Mouse (Mus musculus) kidney, adult 2 months (tissue): ENCODE data around the gene Thumpd2. TPM values are rescaled to one million over a fixed set of nuclear protein-coding genes. Genes with fewer than 3 reads are reported as not detected.

Experiments
- DNase-seq: peaks from one replicate; pipeline ENCODE4 v3.0.0; 2021
- H3K27ac ChIP-seq: fragments of 200-500 bp; 2 replicates; pipeline ENCODE4 v1.5.1; 2012; ENCODE audit warnings: low read depth, low read length, control low read depth, inconsistent platforms; ENCODE audit not compliant: insufficient read depth
- H3K27me3 ChIP-seq: fragments of 200-500 bp; replicated peaks from 2 replicates; pipeline ENCODE4 v1.6.1; 2012; ENCODE audit warnings: mild to moderate bottlenecking, moderate library complexity, low read length, inconsistent platforms; ENCODE audit not compliant: control insufficient read depth, insufficient read depth
- H3K36me3 ChIP-seq: fragments of 200-500 bp; 2 replicates; pipeline ENCODE4 v1.6.1; 2012; ENCODE audit warnings: mild to moderate bottlenecking, moderate library complexity, low read length, inconsistent platforms; ENCODE audit not compliant: control insufficient read depth, insufficient read depth
- H3K4me1 ChIP-seq: fragments of 200-500 bp; 2 replicates; pipeline ENCODE4 v1.6.1; 2011; ENCODE audit warnings: low read length; ENCODE audit not compliant: control insufficient read depth, insufficient read depth
- H3K4me3 ChIP-seq: fragments of 200-500 bp; 2 replicates; pipeline ENCODE4 v1.5.1; 2011; ENCODE audit warnings: mild to moderate bottlenecking, low read depth, low read length, control low read depth; ENCODE audit not compliant: insufficient read depth
- CTCF ChIP-seq: fragments of 200-500 bp; conservative IDR thresholded peaks from 2 replicates; pipeline ENCODE4 v1.5.1; 2011; ENCODE audit warnings: low read depth, mild to moderate bottlenecking, control low read depth, low read length, moderate library complexity, mixed read lengths; ENCODE audit not compliant: insufficient read depth, insufficient read length
- POLR2A ChIP-seq: fragments of 200-500 bp; IDR thresholded peaks from one replicate; pipeline ENCODE4 v1.6.1; 2011; ENCODE audit warnings: low read depth, low read length, control low read depth
- WGBS: fragments of 180-500 bp; shearing (Covaris S2); methylation state at CpG from one replicate; pipeline ENCODE4 v1.1.7; 2018; 5-methylcytosine and 5-hydroxymethylcytosine counted together
- polyA plus RNA-seq: library from polyadenylated mRNA; depleted of rRNA; stranded (reverse); fragments of >200 nt; gene quantifications from 2 replicates; pipeline ENCODE4 v1.2.3, GENCODE M21; 2012; rRNA removed

Gene Thumpd2
- polyA plus RNA-seq, 1 experiment, result 2.3 TPM

DNA sequence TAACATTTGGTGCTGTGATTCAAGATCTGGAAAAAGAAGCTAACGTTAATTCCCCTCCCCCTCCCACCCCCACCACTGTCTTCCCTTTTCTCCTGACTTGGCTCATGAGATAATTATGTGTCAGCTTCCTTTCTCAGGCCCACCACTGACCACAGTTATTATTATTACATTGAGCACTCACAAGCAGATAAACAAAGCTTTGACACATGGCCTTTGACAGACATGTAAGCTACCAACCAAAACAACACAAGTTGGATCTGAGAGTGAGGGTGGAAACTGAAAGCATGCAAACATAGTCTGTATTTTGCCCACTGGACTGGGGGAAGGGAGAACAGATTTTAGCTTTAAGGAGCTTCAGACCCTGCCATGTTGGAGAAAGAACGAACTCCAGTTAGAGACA, 67.7 kb downstream of the Thumpd2 start:
- no peak overlapping the region for H3K27ac ChIP-seq
- WGBS, result 78% methylated on average over 2 of the region's 2 CpGs
- no peaks in the 10 kb centered on the region for H3K27me3 ChIP-seq
- no peaks in the 10 kb centered on the region for H3K36me3 ChIP-seq
- H3K4me1 ChIP-seq, result no peaks in the 10 kb centered on the region
- no peak for DNase-seq
- H3K4me3 ChIP-seq, result no peak overlapping the region
- TF ChIP-seq POLR2A (no peak), CTCF (no peak)

DNA sequence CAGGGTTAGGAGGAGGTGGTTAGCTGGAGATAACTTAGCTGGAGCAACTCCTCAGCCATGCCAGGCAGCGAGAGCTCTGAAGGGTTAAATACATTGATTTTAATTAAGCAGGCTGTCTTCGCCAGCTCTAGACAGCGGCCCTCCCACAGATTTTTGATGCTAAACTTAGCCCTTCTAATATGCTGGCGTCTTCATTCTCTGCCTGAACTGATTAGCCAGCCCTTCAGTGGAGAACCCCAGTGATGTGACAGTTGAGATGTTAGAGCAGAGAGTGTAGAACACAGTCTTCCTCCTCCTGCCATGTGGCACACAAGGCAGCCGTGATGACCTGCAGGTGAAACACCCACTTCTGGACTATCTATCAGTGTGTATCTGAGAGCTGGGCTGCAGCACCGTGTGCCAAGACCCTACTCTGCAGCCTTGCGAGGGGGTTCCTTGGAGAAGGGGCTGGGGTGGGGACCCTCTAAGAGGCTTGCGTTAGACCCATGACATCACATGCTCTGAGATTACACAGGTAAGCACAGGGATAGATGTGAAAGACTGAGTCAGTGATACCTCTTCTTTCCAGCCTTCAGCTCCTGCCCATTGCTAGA, 73.3 kb downstream of the Thumpd2 start:
- Histone ChIP-seq H3K36me3 (no peaks in the 10 kb centered on the region), H3K27ac (no peak overlapping the region), H3K27me3 (no peaks in the 10 kb centered on the region), H3K4me1 (no peaks in the 10 kb centered on the region), H3K4me3 (no peak overlapping the region)
- WGBS, result 65% methylated on average over 8 of the region's 8 CpGs
- TF ChIP-seq POLR2A, result no peak
- TF ChIP-seq CTCF, result no peak
- no peak for DNase-seq

DNA sequence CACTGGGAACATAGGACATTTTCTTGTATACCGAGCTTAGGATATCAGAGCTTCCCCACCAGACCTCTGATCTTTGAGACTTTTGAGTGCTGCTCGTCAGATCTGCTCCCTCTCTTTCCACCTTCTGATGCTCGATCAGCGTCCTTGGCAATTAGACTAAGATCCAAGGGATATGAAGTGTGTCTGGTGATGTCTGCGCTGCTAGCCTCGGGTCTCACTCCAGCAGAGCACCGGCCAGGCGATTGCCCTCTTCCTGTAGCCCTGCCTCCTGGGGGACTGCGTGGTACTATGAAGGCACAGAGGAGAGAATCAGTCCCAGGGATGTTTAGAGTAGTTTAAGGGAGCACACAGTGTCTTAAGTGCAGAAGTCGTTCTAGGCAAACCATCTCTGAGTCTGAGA, 81.9 kb downstream of the Thumpd2 start:
- Histone ChIP-seq H3K27ac (no peak overlapping the region), H3K4me3 (no peak overlapping the region), H3K4me1 (no peaks in the 10 kb centered on the region; the same call in 1 of the 2 replicates), H3K36me3 (no peaks in the 10 kb centered on the region), H3K27me3 (no peaks in the 10 kb centered on the region)
- DNase-seq, result no peak
- TF ChIP-seq CTCF, result no peak
- 83% methylated on average over 10 of the region's 10 CpGs for WGBS

DNA sequence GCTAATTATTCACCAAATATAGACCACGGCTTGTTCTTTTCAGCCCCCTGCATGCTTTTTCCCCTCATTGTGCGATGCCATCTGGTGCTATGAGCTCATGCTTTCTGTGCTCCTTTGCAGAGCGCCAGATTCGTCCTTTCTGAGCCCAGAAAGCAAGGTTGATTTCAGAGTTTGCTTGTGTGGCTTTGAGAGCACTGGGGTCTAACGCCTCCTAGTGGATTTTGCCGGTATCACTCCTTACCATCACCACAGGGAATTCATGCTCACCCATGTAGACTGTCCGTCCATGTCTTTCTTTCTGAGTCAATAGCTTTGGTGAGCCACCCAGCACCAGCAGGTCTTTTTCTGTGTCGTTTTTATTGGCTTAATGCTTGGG, 82.5 kb downstream of the Thumpd2 start:
- WGBS, result 10% methylated on average over 8 of the region's 8 CpGs
- no peaks in the 10 kb centered on the region; the same call in 1 of the 2 replicates for H3K4me1 ChIP-seq
- H3K27ac ChIP-seq, result no peak overlapping the region
- H3K27me3 ChIP-seq, result no peaks in the 10 kb centered on the region
- H3K36me3 ChIP-seq, result no peaks in the 10 kb centered on the region
- TF ChIP-seq POLR2A (no peak), CTCF (peak; percentile 93)
- peak; percentile 81 for DNase-seq
- H3K4me3 ChIP-seq, result no peak overlapping the region

GRCm38 (mm10) chr17:80981721-80982411, 83.0 kb downstream of the Thumpd2 start:
- peaks cover under 1% of the 10 kb centered on the region; the same call in 1 of the 2 replicates for H3K4me1 ChIP-seq
- TF ChIP-seq POLR2A (no peak), CTCF (no peak)
- DNase-seq, result no peak
- H3K36me3 ChIP-seq, result no peaks in the 10 kb centered on the region
- no peak overlapping the region for H3K4me3 ChIP-seq
- H3K27me3 ChIP-seq, result no peaks in the 10 kb centered on the region
- no peak overlapping the region for H3K27ac ChIP-seq
- 62% methylated on average over 12 of the region's 12 CpGs for WGBS

DNA sequence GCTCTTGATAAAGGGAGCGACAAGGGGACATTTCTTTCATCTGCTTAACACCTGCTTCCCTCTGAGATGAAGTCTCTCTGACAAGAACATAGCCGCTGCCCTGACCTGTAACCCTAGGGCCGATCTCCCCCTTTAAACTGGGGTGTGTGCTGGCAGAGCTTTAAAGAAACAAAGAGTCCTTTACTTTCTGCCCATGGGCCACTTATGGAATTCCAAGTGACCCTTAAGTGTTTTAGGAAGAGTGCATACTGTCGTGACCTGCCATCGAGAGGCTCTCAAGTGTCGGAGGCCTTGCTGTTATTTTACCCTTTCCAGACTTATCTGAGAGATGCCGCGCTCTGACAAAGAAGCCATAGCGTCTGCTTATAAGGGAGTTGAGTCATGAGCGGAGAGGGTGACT, 84.8 kb downstream of the Thumpd2 start:
- 92% methylated on average over 10 of the region's 10 CpGs for WGBS
- H3K4me3 ChIP-seq, result no peak overlapping the region
- no peak for TF ChIP-seq CTCF
- TF ChIP-seq POLR2A, result no peak
- no peaks in the 10 kb centered on the region for H3K27me3 ChIP-seq
- peaks cover 3% of the 10 kb centered on the region; the same call in 1 of the 2 replicates for H3K4me1 ChIP-seq
- no peak for DNase-seq
- no peak overlapping the region for H3K27ac ChIP-seq
- no peaks in the 10 kb centered on the region for H3K36me3 ChIP-seq

GRCm38 (mm10) chr17:80977245-80977644, 87.6 kb downstream of the Thumpd2 start:
- DNase-seq, result peak; percentile 37
- WGBS, result 57% methylated on average over 5 of the region's 5 CpGs
- peak overlapping the region; percentile 92 for H3K27ac ChIP-seq

More at GRCm38 (mm10) chr17:80977245-80977644, 87.6 kb downstream of the Thumpd2 start:
- TF ChIP-seq POLR2A (no peak), CTCF (no peak)
- H3K4me1 ChIP-seq, result peaks cover 12% of the 10 kb centered on the region; the same call in 1 of the 2 replicates
- no peaks in the 10 kb centered on the region for H3K36me3 ChIP-seq
- no peak overlapping the region for H3K4me3 ChIP-seq
- no peaks in the 10 kb centered on the region for H3K27me3 ChIP-seq

Other genes starting within 250 kb of the Thumpd2 start
- gene Tmem178, start 120.5 kb downstream of the Thumpd2 start, polyA plus RNA-seq, result 19.9 and 25.9 TPM in 2 replicates